Mouse (Mus musculus): ENCODE data around the gene Zmym1.

GRCm38 (mm10) chr4:127037908-127038827 lies 22.8 kb downstream of the Zmym1 start:
- TF ChIP-seq CTCF (IDR thresholded peaks at IDR 0.05; ENCODE audit: low read depth, low read length) (no peak), TAL1 (conservative IDR thresholded peaks at IDR 0.05; ENCODE audit: low read depth, low read length) (no peak)
